Mouse (Mus musculus) large intestine, adult 2 months (tissue): ENCODE results near the gene Sirt5. TPM values are rescaled to one million over a fixed set of nuclear protein-coding genes. Genes with fewer than 3 reads are reported as not detected.

Experiments used
- DNase-seq: peaks from one replicate; pipeline ENCODE4 v3.0.0-alpha.2; 2012; ENCODE audit warnings: low read depth, low spot score
- WGBS: fragments of 180-500 bp; shearing (Covaris S2); methylation state at CpG from one replicate; pipeline ENCODE4 v1.1.7; 2018; 5-methylcytosine and 5-hydroxymethylcytosine counted together
- polyA plus RNA-seq: library from polyadenylated mRNA; depleted of rRNA; stranded (reverse); fragments of >200 nt; gene quantifications from 2 replicates; pipeline ENCODE4 v1.2.3, GENCODE M21; 2012

The Sirt5 gene
- polyA plus RNA-seq, 1 experiment, result 4.0 TPM

GRCm38 (mm10) chr13:43370063-43370462 is 4.8 kb downstream of the Sirt5 start:
- DNase-seq, result no peak
- 81% methylated on average over 6 of the region's 6 CpGs for WGBS

DNA sequence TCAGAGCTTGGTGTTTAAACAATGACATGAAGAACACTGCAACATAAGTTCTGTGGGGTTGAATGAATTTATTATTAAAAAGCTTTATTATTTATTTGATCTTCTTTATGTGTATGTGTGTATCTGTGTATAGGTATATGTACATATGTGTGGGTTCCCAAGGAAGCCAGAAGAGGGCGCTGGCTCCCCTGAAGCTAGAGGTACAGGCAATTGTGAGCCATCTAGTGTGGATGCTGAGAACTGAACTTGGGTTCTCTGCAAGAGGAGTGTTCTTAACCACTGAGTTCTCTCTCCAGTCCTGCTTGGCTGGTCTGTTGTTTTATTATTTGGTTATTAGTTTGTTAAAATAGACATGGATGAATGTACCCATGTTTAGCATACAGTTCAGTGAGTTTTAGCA is 7.6 kb downstream of the Sirt5 start:
- WGBS, result 98% methylated on average over 1 of the region's 1 CpGs
- DNase-seq, result no peak

GRCm38 (mm10) chr13:43374205-43374604 is 8.9 kb downstream of the Sirt5 start:
- no peak for DNase-seq
- WGBS, result 88% methylated on average over 10 of the region's 10 CpGs

GRCm38 (mm10) chr13:43374918-43375432 is 9.7 kb downstream of the Sirt5 start:
- DNase-seq, result no peak
- 62% methylated on average over 2 of the region's 2 CpGs for WGBS

DNA sequence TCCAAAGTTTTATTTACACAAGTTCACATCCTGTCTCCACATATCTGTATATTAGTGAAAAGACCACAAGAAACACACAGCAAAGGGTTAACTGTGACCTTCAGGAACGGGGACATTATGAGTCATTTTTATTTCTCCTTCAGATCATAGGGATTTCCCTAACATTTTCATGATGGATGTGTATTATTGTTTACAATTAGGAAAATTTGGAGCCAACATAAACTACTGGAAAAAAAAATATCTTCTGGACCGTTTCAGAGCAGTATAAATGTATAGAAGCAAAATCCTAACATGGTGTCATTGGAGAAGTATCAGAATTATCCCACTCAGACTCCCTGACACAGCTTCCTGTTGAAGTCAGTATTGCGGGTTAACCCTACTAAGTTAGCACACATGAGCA is 14.7 kb downstream of the Sirt5 start:
- no peak for DNase-seq
- 57% methylated on average over 3 of the region's 3 CpGs for WGBS

DNA sequence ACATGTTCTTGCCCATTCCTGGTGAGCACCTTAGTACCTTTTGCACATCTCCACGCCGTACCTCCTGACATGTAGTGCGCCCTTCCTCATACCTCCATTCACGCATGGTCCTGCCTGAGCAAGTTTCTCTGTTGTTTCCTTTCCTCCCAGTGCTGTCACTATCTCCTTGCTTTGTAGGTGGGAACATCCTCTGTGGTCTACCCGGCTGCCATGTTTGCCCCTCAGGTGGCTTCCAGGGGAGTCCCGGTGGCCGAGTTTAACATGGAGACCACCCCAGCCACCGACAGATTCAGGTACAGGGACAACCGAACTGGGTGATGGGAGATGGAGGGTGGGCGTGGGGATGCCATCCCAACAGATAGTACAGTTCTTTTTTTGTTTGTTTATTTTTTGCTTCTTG is 20.0 kb downstream of the Sirt5 start:
- WGBS, result 95% methylated on average over 10 of the region's 10 CpGs
- DNase-seq, result no peak

- WGBS, result 46% methylated on average over 15 of the region's 17 CpGs
- no peak for DNase-seq
Measured at GRCm38 (mm10) chr13:43397700-43398296, 32.5 kb downstream of the Sirt5 start.

- peak; percentile 67 for DNase-seq
- WGBS, result 1% methylated on average over 72 of the region's 72 CpGs
Measured at GRCm38 (mm10) chr13:43398297-43399080, 33.2 kb downstream of the Sirt5 start, which contains the start of gene Nol7. Nol7 (plus strand) TSS chr13:43398390.

GRCm38 (mm10) chr13:43399576-43399975 is 34.3 kb downstream of the Sirt5 start:
- no peak for DNase-seq

DNA sequence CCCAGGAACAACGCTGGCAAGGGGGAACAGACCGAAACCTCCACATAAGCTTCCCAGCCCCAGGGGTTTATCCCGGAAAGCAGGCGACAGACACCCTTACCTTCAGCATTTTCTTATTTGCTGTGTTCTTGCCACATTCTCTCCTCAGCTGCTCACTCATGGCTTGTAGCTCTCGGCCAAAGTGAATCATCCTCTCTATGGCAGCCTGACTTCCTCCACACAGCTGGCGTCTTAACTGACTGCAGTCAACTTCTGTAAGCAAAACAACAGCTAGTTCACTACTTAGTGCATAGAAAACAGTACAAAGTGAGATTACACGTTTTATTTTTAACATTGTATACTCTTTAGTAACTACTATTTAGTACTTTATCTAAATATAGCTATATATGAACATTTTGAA is 47.0 kb downstream of the Sirt5 start:
- WGBS, result 84% methylated on average over 7 of the region's 7 CpGs

More at GRCm38 (mm10) chr13:43399576-43399975, 34.3 kb downstream of the Sirt5 start:
- 70% methylated on average over 5 of the region's 5 CpGs for WGBS

GRCm38 (mm10) chr13:43413611-43414010 is 48.3 kb downstream of the Sirt5 start:
- WGBS, result 93% methylated on average over 2 of the region's 2 CpGs
- no peak for DNase-seq

More for the DNA sequence above, 47.0 kb downstream of the Sirt5 start:
- DNase-seq, result no peak

DNA sequence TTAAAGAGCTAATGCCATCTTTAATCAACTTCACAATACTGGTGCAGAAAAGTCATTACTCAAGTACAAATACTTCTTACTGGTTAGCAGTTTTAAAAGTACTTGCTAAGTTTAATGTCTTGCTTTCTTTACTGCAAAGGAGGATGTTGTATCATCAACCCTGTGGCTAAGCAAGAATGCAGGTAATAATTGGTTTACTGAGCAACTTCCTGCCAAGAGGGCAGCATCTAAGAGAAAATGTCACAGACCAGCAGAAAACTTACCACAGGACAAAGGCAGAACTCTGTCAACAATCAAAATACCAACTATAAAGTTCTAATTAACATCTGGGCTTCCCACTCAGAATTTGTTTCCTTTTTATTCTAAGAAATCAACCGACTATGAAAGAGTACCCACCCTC is 50.0 kb downstream of the Sirt5 start:
- 77% methylated on average over 1 of the region's 1 CpGs for WGBS
- DNase-seq, result no peak

DNA sequence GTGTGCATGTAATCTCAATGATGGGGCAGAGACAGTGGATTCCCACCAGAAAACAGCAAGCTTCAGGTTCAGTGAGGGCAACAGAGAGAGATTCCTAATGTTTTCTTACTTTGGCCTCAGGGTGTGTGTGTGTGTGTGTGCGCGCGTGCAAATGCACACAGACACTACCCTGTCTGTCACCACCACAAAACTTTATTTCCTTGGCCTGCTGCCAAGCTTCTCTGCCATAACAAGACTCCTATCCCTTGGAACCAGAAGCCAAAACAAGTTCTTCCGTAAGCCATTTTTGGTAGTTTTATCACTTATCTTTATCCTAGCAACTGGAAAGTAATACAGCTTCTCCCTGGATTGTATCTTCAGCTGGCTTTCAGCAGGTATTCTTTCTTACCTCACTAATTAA is 63.1 kb downstream of the Sirt5 start:
- peak; percentile 25 for DNase-seq
- 44% methylated on average over 4 of the region's 4 CpGs for WGBS

DNA sequence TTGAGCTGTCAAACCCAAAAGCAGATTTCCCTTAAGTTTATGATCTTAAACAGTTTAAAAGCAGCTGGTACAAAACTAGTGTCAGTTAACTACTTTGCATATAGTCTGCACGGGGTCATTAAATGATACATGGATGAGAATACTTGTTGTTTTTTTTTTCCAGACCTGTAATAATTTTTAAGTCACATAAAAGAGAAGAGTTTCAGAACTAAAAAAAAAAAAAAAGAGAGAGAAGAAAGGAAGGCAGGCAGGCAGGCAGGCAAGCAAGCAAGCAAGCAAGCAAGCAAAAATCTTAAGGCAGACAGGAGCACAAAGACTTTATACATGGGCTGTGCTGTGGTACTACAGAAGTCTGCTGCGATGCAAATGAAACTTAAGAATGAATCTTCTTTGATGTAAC is 68.1 kb downstream of the Sirt5 start:
- WGBS, result 70% methylated on average over 2 of the region's 2 CpGs
- no peak for DNase-seq

DNA sequence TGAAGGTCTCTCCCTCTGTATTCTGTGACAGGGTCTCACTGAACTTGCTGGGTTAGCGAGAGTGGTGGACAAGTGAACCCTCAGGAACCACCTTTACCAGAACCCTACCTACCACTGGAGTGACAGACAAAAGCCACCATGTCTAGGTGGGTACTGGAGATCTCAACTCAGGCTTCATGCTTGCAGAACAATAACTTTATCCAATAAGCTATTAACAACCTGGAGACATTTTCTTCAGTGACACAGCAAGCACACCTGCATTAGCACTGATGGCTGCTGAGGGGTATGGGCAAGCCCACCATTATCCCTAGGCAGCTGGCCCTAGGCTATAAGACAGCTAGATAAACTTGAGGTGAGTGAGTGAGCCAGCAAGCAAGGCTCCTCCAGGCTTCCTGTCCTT is 75.1 kb downstream of the Sirt5 start:
- 100% methylated on average over 1 of the region's 1 CpGs for WGBS
- DNase-seq, result no peak

GRCm38 (mm10) chr13:43442551-43442950 is 77.3 kb downstream of the Sirt5 start:
- no peak for DNase-seq
- 54% methylated on average over 1 of the region's 1 CpGs for WGBS

DNA sequence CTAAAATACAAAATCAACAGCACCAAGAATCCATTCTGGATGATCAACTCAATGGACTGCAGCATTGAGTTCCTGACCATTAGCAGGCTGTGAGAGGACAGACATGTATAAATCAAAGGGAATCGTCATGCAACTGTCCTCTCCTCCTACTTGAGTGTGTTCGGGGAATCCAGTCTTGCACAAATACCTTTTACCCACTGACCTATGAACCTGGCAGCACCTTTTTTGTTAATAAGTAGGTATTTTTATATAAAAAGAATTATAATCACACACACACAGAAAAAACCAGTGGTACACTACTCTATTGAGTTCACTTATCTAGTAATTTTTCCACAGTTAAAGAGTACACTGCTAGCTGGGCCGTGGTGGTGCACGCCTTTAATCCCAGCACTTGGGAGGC is 78.4 kb downstream of the Sirt5 start:
- DNase-seq, result no peak
- WGBS, result 93% methylated on average over 4 of the region's 4 CpGs

DNA sequence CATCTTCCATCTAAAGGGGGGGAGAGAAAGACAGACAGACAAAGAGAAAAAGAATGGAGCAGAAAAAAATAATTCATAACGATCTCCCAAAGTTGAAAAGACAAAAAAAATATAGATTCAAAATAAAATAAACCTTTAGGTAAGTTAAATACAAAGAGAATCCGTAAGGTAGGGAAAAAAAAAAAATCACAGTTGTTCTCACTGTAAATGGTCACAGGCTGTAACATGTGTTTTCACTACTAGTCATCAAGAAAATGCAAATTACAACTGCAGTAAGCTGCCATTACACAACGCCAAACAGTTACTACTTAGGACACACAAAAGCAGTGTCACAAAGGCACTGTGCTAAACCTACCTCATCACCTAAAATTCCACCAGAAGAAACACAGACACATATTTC is 79.4 kb downstream of the Sirt5 start:
- DNase-seq, result no peak
- WGBS, result 93% methylated on average over 3 of the region's 3 CpGs
